Mouse (Mus musculus): ENCODE results near the gene Cyth4.

DNA sequence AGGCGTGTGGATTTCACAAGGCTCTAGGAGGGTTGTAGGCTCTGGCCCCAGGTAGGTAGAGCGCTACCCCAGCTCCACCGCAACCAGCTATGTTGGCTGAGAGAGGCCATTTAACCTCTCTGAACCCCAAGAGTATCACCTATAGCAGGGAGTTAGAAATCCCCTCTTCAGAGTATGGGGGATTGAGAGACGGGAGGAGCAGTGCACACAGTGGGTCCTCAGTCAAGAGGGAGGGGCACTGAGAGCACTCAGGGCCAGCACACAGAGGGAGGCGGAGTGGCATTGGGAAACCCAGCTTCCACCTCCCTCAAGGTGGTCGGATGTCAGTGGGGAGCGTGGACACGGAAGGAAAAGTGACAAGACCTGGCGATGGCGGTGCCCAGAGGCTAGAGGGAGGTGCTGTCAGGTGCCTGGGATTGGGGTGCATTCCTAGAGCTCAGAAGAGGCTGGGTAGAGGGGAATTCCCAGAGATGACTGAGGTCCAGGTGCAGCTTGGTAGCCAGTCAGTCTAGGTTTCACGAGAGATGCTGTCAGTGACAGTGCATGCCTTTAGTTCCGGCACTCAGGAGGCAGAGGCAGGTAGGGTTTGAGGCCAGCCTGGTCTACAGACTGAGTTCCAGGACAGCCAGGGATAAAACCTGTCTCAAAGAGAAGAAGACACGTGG is 2.8 kb downstream of the Cyth4 start:
- TF ChIP-seq POLR2A (IDR thresholded peaks at IDR 0.05; ENCODE audit: borderline replicate concordance, control insufficient read depth, low read depth, low read length) (no peak), CTCF (IDR thresholded peaks at IDR 0.05; ENCODE audit: control insufficient read depth, insufficient read depth, low read length) (no peak)
